Mouse (Mus musculus) embryonic facial prominence, embryonic 14.5 days (tissue): ENCODE results near the gene Rassf7. TPM values are rescaled to one million over a fixed set of nuclear protein-coding genes. Genes with fewer than 3 reads are reported as not detected.
A peak's percentile ranks its signal among the peaks of the same experiment; 100 is the strongest.

Source experiments
- ATAC-seq: fragments of 200-750 bp; cut with Nextera tagmentation; 2 replicates; pipeline ENCODE4 v1.8.0; 2017; ENCODE audit warnings: low read depth, moderate number of reproducible peaks, moderate TSS enrichment
- DNase-seq: peaks from one replicate; pipeline ENCODE4 v3.0.0-alpha.2; 2015; ENCODE audit warnings: low spot score
- H3K27ac ChIP-seq: fragments of 300-500 bp; sonication (generic); replicated peaks from 2 replicates; pipeline ENCODE4 v1.5.1; 2014; ENCODE audit warnings: low read depth, mild to moderate bottlenecking, low read length, moderate library complexity
- H3K27me3 ChIP-seq: fragments of 300-500 bp; sonication (generic); replicated peaks from 2 replicates; pipeline ENCODE4 v1.6.1; 2014; ENCODE audit warnings: low read length; ENCODE audit not compliant: control insufficient read depth, insufficient read depth
- H3K36me3 ChIP-seq: fragments of 300-500 bp; sonication (generic); 2 replicates; pipeline ENCODE4 v1.6.1; 2014; ENCODE audit warnings: low read length, mixed read lengths; ENCODE audit not compliant: control insufficient read depth, insufficient read depth
- H3K4me1 ChIP-seq: fragments of 300-500 bp; sonication (generic); 2 replicates; pipeline ENCODE4 v1.6.1; 2014; ENCODE audit warnings: antibody characterized with exemption, low read length; ENCODE audit not compliant: control insufficient read depth, insufficient read depth
- H3K4me2 ChIP-seq: fragments of 300-500 bp; sonication (generic); 2 replicates; pipeline ENCODE4 v1.6.1; 2014; ENCODE audit warnings: low read depth, mild to moderate bottlenecking, low read length, moderate library complexity, mixed read lengths
- H3K4me3 ChIP-seq: fragments of 300-500 bp; sonication (generic); 2 replicates; pipeline ENCODE4 v1.5.1; 2014; ENCODE audit warnings: low read depth, mild to moderate bottlenecking, low read length
- H3K9ac ChIP-seq: fragments of 300-500 bp; sonication (generic); 2 replicates; pipeline ENCODE4 v1.6.1; 2014; ENCODE audit warnings: low read depth, mild to moderate bottlenecking, low read length, moderate library complexity, mixed read lengths
- H3K9me3 ChIP-seq: fragments of 300-500 bp; sonication (generic); 2 replicates; pipeline ENCODE4 v1.6.1; 2016; ENCODE audit warnings: low read length; ENCODE audit not compliant: control insufficient read depth
- WGBS: fragments of 180-500 bp; shearing (Covaris S2); extraction: QIAGEN DNeasy Blood & Tissue Kit; methylation state at CpG from one replicate; pipeline ENCODE4 v1.1.7; 2014; 5-methylcytosine and 5-hydroxymethylcytosine counted together
- polyA plus RNA-seq: library from polyadenylated mRNA; unstranded; fragments of >200 nt; fragmentation: Nextera tagmentation; extraction: Ambion mirVana; gene quantifications from 2 replicates; pipeline ENCODE4 v1.2.1, GENCODE M21; 2014

The Rassf7 gene
- polyA plus RNA-seq, 1 experiment from 2014 or later = 26.7 TPM

DNA sequence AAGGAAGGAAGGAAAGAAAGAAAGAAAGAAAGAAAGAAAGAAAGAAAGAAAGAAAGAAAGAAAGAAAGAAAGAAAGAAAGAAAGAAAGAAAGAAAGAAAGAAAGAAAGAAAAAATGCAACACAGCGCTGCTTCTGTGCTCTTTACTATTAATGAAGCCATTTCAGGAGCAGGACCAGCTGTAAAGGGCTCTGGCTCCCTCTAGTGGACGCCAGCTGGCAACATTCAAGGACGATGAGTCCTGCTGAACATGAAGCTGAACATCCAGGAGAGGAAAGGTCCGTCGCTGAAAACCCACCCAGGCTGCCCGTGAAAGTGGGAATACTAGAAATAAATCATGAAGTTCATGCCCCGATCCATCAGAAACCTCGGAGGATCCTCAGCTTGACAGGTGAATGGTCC is 39.5 kb upstream of the Rassf7 start:
- no peak for ATAC-seq
- no peaks in the 10 kb centered on the region for H3K9me3 ChIP-seq
- no peaks in the 10 kb centered on the region for H3K27me3 ChIP-seq
- WGBS = 2% methylated on average over 8 of the region's 8 CpGs
- no peak overlapping the region for H3K27ac ChIP-seq
- H3K9ac ChIP-seq = peak overlapping the region; percentile 25; the same call in 1 of the 2 replicates
- no peak overlapping the region for H3K4me3 ChIP-seq
- no peak overlapping the region for H3K4me2 ChIP-seq
- H3K36me3 ChIP-seq = no peaks in the 10 kb centered on the region
- peak; percentile 92 for DNase-seq
- H3K4me1 ChIP-seq = peaks cover 6% of the 10 kb centered on the region; the same call in 1 of the 2 replicates

DNA sequence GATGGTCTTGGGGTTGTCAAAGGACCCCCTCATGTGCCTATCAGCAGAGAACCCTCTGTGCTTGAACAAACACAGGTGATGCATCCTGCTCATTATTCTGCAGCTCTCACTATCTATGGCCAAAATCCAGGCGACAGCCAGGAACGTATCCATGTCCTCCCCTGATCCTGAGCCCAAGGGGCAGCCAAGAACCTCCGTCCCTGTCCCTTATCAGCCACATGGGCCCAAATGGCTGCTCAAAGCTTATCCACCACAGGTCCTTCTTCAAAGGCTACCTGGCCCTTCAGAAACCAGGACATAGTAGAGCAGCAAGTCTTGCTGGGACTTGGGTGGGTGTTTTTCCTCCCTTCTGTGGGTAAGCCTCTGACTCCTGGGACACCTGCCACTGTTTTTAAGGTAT is 27.5 kb upstream of the Rassf7 start:
- no peak overlapping the region for H3K4me3 ChIP-seq
- WGBS = 74% methylated on average over 3 of the region's 3 CpGs
- no peaks in the 10 kb centered on the region for H3K9me3 ChIP-seq
- no peak overlapping the region for H3K4me2 ChIP-seq
- H3K27me3 ChIP-seq = no peaks in the 10 kb centered on the region
- no peak for DNase-seq
- H3K4me1 ChIP-seq = peaks cover 11% of the 10 kb centered on the region
- no peak for ATAC-seq
- peaks cover 34% of the 10 kb centered on the region for H3K36me3 ChIP-seq
- H3K9ac ChIP-seq = no peak overlapping the region
- no peak overlapping the region for H3K27ac ChIP-seq

DNA sequence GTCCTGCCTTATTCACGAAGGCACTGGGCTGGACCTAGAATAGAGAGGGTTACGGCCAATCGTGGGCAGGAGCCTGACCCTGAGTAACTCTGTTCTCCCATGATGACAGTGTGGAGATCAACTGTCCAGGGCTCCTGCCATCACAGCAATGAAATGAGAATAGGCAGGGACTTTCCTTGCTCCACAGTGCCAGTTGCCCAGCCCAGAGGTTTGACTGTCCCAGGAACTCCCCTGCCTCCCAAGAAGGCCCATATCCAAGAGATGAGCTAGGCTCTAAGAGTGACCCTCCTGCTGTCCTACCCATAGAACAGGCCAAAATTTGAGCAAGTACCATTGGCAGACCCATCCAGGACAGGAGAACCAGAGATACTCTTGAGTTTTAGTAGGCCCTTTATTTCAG is 26.9 kb upstream of the Rassf7 start:
- Histone ChIP-seq H3K27ac (no peak overlapping the region), H3K36me3 (peaks cover 34% of the 10 kb centered on the region), H3K4me2 (no peak overlapping the region), H3K4me3 (no peak overlapping the region), H3K27me3 (no peaks in the 10 kb centered on the region), H3K9ac (no peak overlapping the region), H3K4me1 (peaks cover 11% of the 10 kb centered on the region), H3K9me3 (no peaks in the 10 kb centered on the region)
- ATAC-seq = no peak
- 91% methylated on average over 3 of the region's 3 CpGs for WGBS
- no peak for DNase-seq

DNA sequence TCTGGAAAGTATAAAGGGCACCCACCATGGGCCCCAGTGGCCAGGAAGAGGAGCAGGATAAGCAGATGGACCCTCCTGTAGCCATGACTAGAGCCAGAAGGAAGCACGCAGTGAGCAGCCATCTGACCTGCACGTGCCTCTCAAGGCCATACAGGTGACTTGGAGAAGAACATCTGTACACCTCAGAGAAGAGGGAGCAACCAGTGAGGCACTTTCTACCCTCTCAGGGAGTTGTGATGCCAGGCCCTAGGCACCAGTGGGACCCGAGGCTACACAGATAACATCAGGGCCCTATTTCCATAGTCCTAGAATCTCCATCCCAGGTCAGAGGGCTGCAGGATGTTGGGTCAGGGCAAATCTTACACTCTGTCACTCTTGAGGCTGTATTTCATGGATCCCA is 25.4 kb upstream of the Rassf7 start:
- DNase-seq = no peak
- no peak overlapping the region for H3K4me3 ChIP-seq
- H3K4me1 ChIP-seq = peaks cover 11% of the 10 kb centered on the region
- WGBS = 82% methylated on average over 3 of the region's 3 CpGs
- H3K27ac ChIP-seq = no peak overlapping the region
- no peak for ATAC-seq
- H3K4me2 ChIP-seq = no peak overlapping the region
- peaks cover 34% of the 10 kb centered on the region for H3K36me3 ChIP-seq
- no peak overlapping the region for H3K9ac ChIP-seq
- no peaks in the 10 kb centered on the region for H3K9me3 ChIP-seq
- H3K27me3 ChIP-seq = no peaks in the 10 kb centered on the region

GRCm38 (mm10) chr7:141191036-141191435 is 24.6 kb upstream of the Rassf7 start:
- H3K36me3 ChIP-seq = peaks cover 34% of the 10 kb centered on the region
- no peaks in the 10 kb centered on the region for H3K9me3 ChIP-seq
- no peak overlapping the region for H3K4me3 ChIP-seq
- ATAC-seq = no peak
- DNase-seq = no peak
- H3K9ac ChIP-seq = no peak overlapping the region
- no peaks in the 10 kb centered on the region for H3K27me3 ChIP-seq
- H3K4me2 ChIP-seq = no peak overlapping the region
- 89% methylated on average over 14 of the region's 14 CpGs for WGBS
- no peak overlapping the region for H3K27ac ChIP-seq
- peaks cover 11% of the 10 kb centered on the region for H3K4me1 ChIP-seq

GRCm38 (mm10) chr7:141191796-141192685 is 23.6 kb upstream of the Rassf7 start:
- Histone ChIP-seq H3K4me3 (no peak overlapping the region), H3K36me3 (peaks cover 34% of the 10 kb centered on the region), H3K9me3 (no peaks in the 10 kb centered on the region), H3K4me2 (peak overlapping the region; percentile 99; the same call in 1 of the 2 replicates), H3K27ac (no peak overlapping the region), H3K27me3 (no peaks in the 10 kb centered on the region), H3K9ac (peak overlapping the region; percentile 35; the same call in 1 of the 2 replicates), H3K4me1 (peaks cover 11% of the 10 kb centered on the region)
- DNase-seq (no peak), ATAC-seq (no peak)
- WGBS = 84% methylated on average over 22 of the region's 24 CpGs

DNA sequence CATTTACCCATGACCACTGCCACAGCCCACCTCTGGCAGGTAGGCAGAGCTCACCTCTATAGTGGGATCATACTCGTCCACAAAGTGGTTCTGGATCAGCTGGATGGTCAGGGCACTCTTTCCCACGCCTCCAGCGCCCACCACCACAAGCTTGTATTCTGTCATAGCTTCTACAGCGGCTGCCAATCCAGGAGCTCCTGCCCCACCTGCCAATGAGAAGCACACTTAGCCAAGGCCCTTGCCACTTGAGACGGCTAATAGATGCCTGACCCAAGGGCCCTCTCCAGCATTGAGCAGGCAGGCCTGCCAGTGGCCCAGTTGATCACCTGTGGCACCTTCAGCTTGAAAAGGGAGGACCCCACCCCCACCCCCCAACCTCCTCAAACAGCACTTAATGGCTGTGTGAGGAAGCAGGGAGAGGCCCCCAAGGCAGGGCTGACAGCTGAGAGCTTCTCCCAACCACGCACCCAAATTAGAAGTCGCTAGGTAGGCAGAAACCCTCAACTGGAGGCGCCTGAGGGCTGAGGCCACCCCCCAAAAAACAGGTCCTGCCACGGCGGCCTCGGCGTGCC is 22.8 kb upstream of the Rassf7 start:
- H3K4me3 ChIP-seq = peak overlapping the region; percentile 92
- peak overlapping the region; percentile 92 for H3K9ac ChIP-seq
- no peaks in the 10 kb centered on the region for H3K9me3 ChIP-seq
- H3K4me1 ChIP-seq = peaks cover 11% of the 10 kb centered on the region
- peak overlapping the region; percentile 83 for H3K27ac ChIP-seq
- DNase-seq = no peak
- peaks cover 34% of the 10 kb centered on the region for H3K36me3 ChIP-seq
- ATAC-seq = no peak
- H3K27me3 ChIP-seq = no peaks in the 10 kb centered on the region
- peak overlapping the region; percentile 99 for H3K4me2 ChIP-seq
- 27% methylated on average over 10 of the region's 12 CpGs for WGBS

- DNase-seq (peak; percentile 65), ATAC-seq (peak; percentile 38)
- Histone ChIP-seq H3K4me1 (peaks cover 11% of the 10 kb centered on the region), H3K27me3 (no peaks in the 10 kb centered on the region), H3K9me3 (no peaks in the 10 kb centered on the region), H3K36me3 (peaks cover 34% of the 10 kb centered on the region), H3K9ac (peak overlapping the region; percentile 92), H3K4me3 (peak overlapping the region; percentile 92), H3K4me2 (peak overlapping the region; percentile 99), H3K27ac (peak overlapping the region; percentile 83)
- under 1% methylated on average over 21 of the region's 43 CpGs for WGBS
Observed at GRCm38 (mm10) chr7:141193348-141193856, 22.3 kb upstream of the Rassf7 start.
